Mouse (Mus musculus) midbrain, embryonic 16.5 days (tissue): ENCODE data around the gene Dennd1a. TPM values are rescaled to one million over a fixed set of nuclear protein-coding genes. Genes with fewer than 3 reads are reported as not detected.
A peak's percentile ranks its signal among the peaks of the same experiment; 100 is the strongest.

Experiments
- ATAC-seq: fragments of 200-750 bp; cut with Nextera tagmentation; 2 replicates; pipeline ENCODE4 v1.8.0; 2017; ENCODE audit warnings: moderate TSS enrichment
- H3K27ac ChIP-seq: fragments of 300-500 bp; sonication (generic); 2 replicates; pipeline ENCODE4 v1.5.1; 2014; ENCODE audit warnings: mild to moderate bottlenecking, low read length, mixed read lengths
- H3K27me3 ChIP-seq: fragments of 300-500 bp; sonication (generic); 2 replicates; pipeline ENCODE4 v1.6.1; 2014; ENCODE audit warnings: low read depth, low read length, mixed read lengths; ENCODE audit not compliant: control insufficient read depth, insufficient read depth
- H3K36me3 ChIP-seq: fragments of 300-500 bp; sonication (generic); 2 replicates; pipeline ENCODE4 v1.6.1; 2014; ENCODE audit warnings: mild to moderate bottlenecking, low read length, moderate library complexity, mixed read lengths; ENCODE audit not compliant: control insufficient read depth, insufficient read depth
- H3K4me1 ChIP-seq: fragments of 300-500 bp; sonication (generic); 2 replicates; pipeline ENCODE4 v1.6.1; 2014; ENCODE audit warnings: mild to moderate bottlenecking, low read length, mixed read lengths; ENCODE audit not compliant: control insufficient read depth, insufficient read depth
- H3K4me2 ChIP-seq: fragments of 300-500 bp; sonication (generic); 2 replicates; pipeline ENCODE4 v1.6.1; 2014; ENCODE audit warnings: mild to moderate bottlenecking, low read length, mixed read lengths
- H3K4me3 ChIP-seq: fragments of 300-500 bp; sonication (generic); 2 replicates; pipeline ENCODE4 v1.5.1; 2014; ENCODE audit warnings: low read depth, mild to moderate bottlenecking, low read length, moderate library complexity, mixed read lengths
- H3K9ac ChIP-seq: fragments of 300-500 bp; sonication (generic); 2 replicates; pipeline ENCODE4 v1.6.1; 2014; ENCODE audit warnings: low read depth, low read length, mixed read lengths
- H3K9me3 ChIP-seq: fragments of 300-500 bp; sonication (generic); replicated peaks from 2 replicates; pipeline ENCODE4 v1.6.1; 2014; ENCODE audit warnings: mild to moderate bottlenecking, low read length, mixed read lengths; ENCODE audit not compliant: control insufficient read depth, poor library complexity, severe bottlenecking
- WGBS: fragments of 180-500 bp; shearing (Covaris S2); extraction: QIAGEN DNeasy Blood & Tissue Kit; methylation state at CpG from one replicate; pipeline ENCODE4 v1.1.7; 2014; 5-methylcytosine and 5-hydroxymethylcytosine counted together
- polyA plus RNA-seq: library from polyadenylated mRNA; unstranded; fragments of >200 nt; fragmentation: Nextera tagmentation; extraction: Ambion mirVana; gene quantifications from 2 replicates; pipeline ENCODE4 v1.2.1, GENCODE M21; 2015

Dennd1a gene
- polyA plus RNA-seq, 1 experiment from 2014 or later: 21.7 TPM

GRCm38 (mm10) chr2:38014702-38015101 lies 272.5 kb downstream of the Dennd1a start:
- Histone ChIP-seq H3K36me3 (no peaks in the 10 kb centered on the region), H3K27ac (no peak overlapping the region), H3K4me2 (no peak overlapping the region), H3K4me1 (peaks cover 9% of the 10 kb centered on the region; the same call in 1 of the 2 replicates), H3K27me3 (no peaks in the 10 kb centered on the region), H3K9ac (no peak overlapping the region), H3K4me3 (no peak overlapping the region), H3K9me3 (no peaks in the 10 kb centered on the region)
- peak; percentile 77; the same call in 1 of the 2 replicates for ATAC-seq
- WGBS: 64% methylated on average over 1 of the region's 1 CpGs

GRCm38 (mm10) chr2:38013839-38014365 lies 273.3 kb downstream of the Dennd1a start:
- peak; percentile 81 for ATAC-seq
- peaks cover 9% of the 10 kb centered on the region; the same call in 1 of the 2 replicates for H3K4me1 ChIP-seq
- no peaks in the 10 kb centered on the region for H3K36me3 ChIP-seq
- H3K27ac ChIP-seq: peak overlapping the region; percentile 35; the same call in 1 of the 2 replicates
- H3K4me2 ChIP-seq: no peak overlapping the region
- no peak overlapping the region for H3K9ac ChIP-seq
- no peak overlapping the region for H3K4me3 ChIP-seq
- H3K9me3 ChIP-seq: no peaks in the 10 kb centered on the region
- 18% methylated on average over 5 of the region's 5 CpGs for WGBS
- H3K27me3 ChIP-seq: no peaks in the 10 kb centered on the region

- Histone ChIP-seq H3K4me2 (no peak overlapping the region), H3K9me3 (no peaks in the 10 kb centered on the region), H3K9ac (no peak overlapping the region), H3K4me1 (no peaks in the 10 kb centered on the region), H3K36me3 (no peaks in the 10 kb centered on the region), H3K27ac (no peak overlapping the region), H3K4me3 (no peak overlapping the region), H3K27me3 (no peaks in the 10 kb centered on the region)
- 73% methylated on average over 1 of the region's 1 CpGs for WGBS
- ATAC-seq: no peak
These were observed 280.0 kb downstream of the Dennd1a start for GRCm38 (mm10) chr2:38007238-38007637.

GRCm38 (mm10) chr2:38003183-38003680 lies 284.0 kb downstream of the Dennd1a start:
- ATAC-seq: no peak
- Histone ChIP-seq H3K27ac (no peak overlapping the region), H3K9me3 (no peaks in the 10 kb centered on the region), H3K4me2 (no peak overlapping the region), H3K36me3 (no peaks in the 10 kb centered on the region), H3K4me3 (no peak overlapping the region), H3K9ac (no peak overlapping the region), H3K27me3 (no peaks in the 10 kb centered on the region), H3K4me1 (no peaks in the 10 kb centered on the region)
- 70% methylated on average over 9 of the region's 9 CpGs for WGBS

GRCm38 (mm10) chr2:38001004-38001403 lies 286.2 kb downstream of the Dennd1a start:
- H3K4me2 ChIP-seq: no peak overlapping the region
- H3K9me3 ChIP-seq: no peaks in the 10 kb centered on the region
- no peaks in the 10 kb centered on the region for H3K27me3 ChIP-seq
- H3K36me3 ChIP-seq: no peaks in the 10 kb centered on the region
- 98% methylated on average over 1 of the region's 1 CpGs for WGBS
- ATAC-seq: no peak
- no peak overlapping the region for H3K4me3 ChIP-seq
- H3K9ac ChIP-seq: no peak overlapping the region
- no peaks in the 10 kb centered on the region for H3K4me1 ChIP-seq
- no peak overlapping the region for H3K27ac ChIP-seq

- no peak overlapping the region for H3K9ac ChIP-seq
- H3K9me3 ChIP-seq: no peaks in the 10 kb centered on the region
- H3K4me1 ChIP-seq: no peaks in the 10 kb centered on the region
- H3K36me3 ChIP-seq: no peaks in the 10 kb centered on the region
- ATAC-seq: no peak
- H3K27me3 ChIP-seq: no peaks in the 10 kb centered on the region
- no peak overlapping the region for H3K27ac ChIP-seq
- no peak overlapping the region for H3K4me3 ChIP-seq
- 40% methylated on average over 3 of the region's 3 CpGs for WGBS
- H3K4me2 ChIP-seq: no peak overlapping the region
These were observed 289.2 kb downstream of the Dennd1a start for GRCm38 (mm10) chr2:37997966-37998365.

- H3K36me3 ChIP-seq: no peaks in the 10 kb centered on the region
- H3K4me3 ChIP-seq: no peak overlapping the region
- H3K27me3 ChIP-seq: no peaks in the 10 kb centered on the region
- 81% methylated on average over 3 of the region's 3 CpGs for WGBS
- no peaks in the 10 kb centered on the region for H3K9me3 ChIP-seq
- H3K27ac ChIP-seq: no peak overlapping the region
- no peak for ATAC-seq
- H3K4me1 ChIP-seq: peaks cover 4% of the 10 kb centered on the region; the same call in 1 of the 2 replicates
- H3K4me2 ChIP-seq: no peak overlapping the region
- H3K9ac ChIP-seq: no peak overlapping the region
These were observed 298.1 kb downstream of the Dennd1a start for GRCm38 (mm10) chr2:37989091-37989490.

- ATAC-seq: no peak
- no peaks in the 10 kb centered on the region for H3K36me3 ChIP-seq
- H3K27me3 ChIP-seq: no peaks in the 10 kb centered on the region
- no peak overlapping the region for H3K9ac ChIP-seq
- no peak overlapping the region for H3K27ac ChIP-seq
- H3K9me3 ChIP-seq: no peaks in the 10 kb centered on the region
- peaks cover 4% of the 10 kb centered on the region; the same call in 1 of the 2 replicates for H3K4me1 ChIP-seq
- no peak overlapping the region for H3K4me3 ChIP-seq
- 91% methylated on average over 1 of the region's 1 CpGs for WGBS
- H3K4me2 ChIP-seq: no peak overlapping the region
These were observed 298.9 kb downstream of the Dennd1a start for GRCm38 (mm10) chr2:37988301-37988700.

- ATAC-seq: no peak
- 44% methylated on average over 5 of the region's 5 CpGs for WGBS
These were observed 301.4 kb downstream of the Dennd1a start for GRCm38 (mm10) chr2:37985690-37986222.

More at GRCm38 (mm10) chr2:37985690-37986222, 301.4 kb downstream of the Dennd1a start:
- Histone ChIP-seq H3K9me3 (no peaks in the 10 kb centered on the region), H3K9ac (no peak overlapping the region), H3K4me2 (no peak overlapping the region), H3K36me3 (no peaks in the 10 kb centered on the region), H3K27ac (0 out of 2 replicates have a peak overlapping the region, but pooled peaks have one; percentile 22), H3K4me3 (no peak overlapping the region), H3K27me3 (no peaks in the 10 kb centered on the region), H3K4me1 (peaks cover 9% of the 10 kb centered on the region)
